Mouse (Mus musculus) midbrain, embryonic 12.5 days (tissue): ENCODE measurements around the gene Ankrd40. TPM values are rescaled to one million over a fixed set of nuclear protein-coding genes. Genes with fewer than 3 reads are reported as not detected.
A peak's percentile ranks its signal among the peaks of the same experiment; 100 is the strongest.

Experiments
- ATAC-seq: fragments of 200-750 bp; cut with Nextera tagmentation; 2 replicates; pipeline ENCODE4 v1.8.0; 2017; ENCODE audit warnings: low read depth, moderate TSS enrichment, moderate library complexity; ENCODE audit not compliant: low FRiP score
- H3K27ac ChIP-seq: fragments of 300-500 bp; sonication (generic); replicated peaks from 2 replicates; pipeline ENCODE4 v1.5.1; 2016; ENCODE audit warnings: mild to moderate bottlenecking
- H3K27me3 ChIP-seq: fragments of 300-500 bp; sonication (generic); 2 replicates; pipeline ENCODE4 v1.6.1; 2016; ENCODE audit warnings: mild to moderate bottlenecking
- H3K36me3 ChIP-seq: fragments of 300-500 bp; sonication (generic); 2 replicates; pipeline ENCODE4 v1.6.1; 2016
- H3K4me1 ChIP-seq: fragments of 300-500 bp; sonication (generic); 2 replicates; pipeline ENCODE4 v1.6.1; 2016
- H3K4me2 ChIP-seq: fragments of 300-500 bp; sonication (generic); replicated peaks from 2 replicates; pipeline ENCODE4 v1.6.1; 2016; ENCODE audit warnings: mild to moderate bottlenecking, moderate library complexity
- H3K4me3 ChIP-seq: fragments of 300-500 bp; sonication (generic); 2 replicates; pipeline ENCODE4 v1.5.1; 2016; ENCODE audit warnings: mild to moderate bottlenecking
- H3K9ac ChIP-seq: fragments of 300-500 bp; sonication (generic); replicated peaks from 2 replicates; pipeline ENCODE4 v1.6.1; 2016; ENCODE audit warnings: mild to moderate bottlenecking, moderate library complexity
- H3K9me3 ChIP-seq: fragments of 300-500 bp; sonication (generic); 2 replicates; pipeline ENCODE4 v1.6.1; 2016; ENCODE audit warnings: mild to moderate bottlenecking
- WGBS: fragments of 180-500 bp; shearing (Covaris S2); methylation state at CpG from one replicate; pipeline ENCODE4 v1.1.7; 2016; 5-methylcytosine and 5-hydroxymethylcytosine counted together
- polyA plus RNA-seq: library from polyadenylated mRNA; unstranded; fragments of >200 nt; fragmentation: Nextera tagmentation; extraction: Ambion mirVana; gene quantifications from 2 replicates; pipeline ENCODE4 v1.2.1, GENCODE M21; 2016

Ankrd40 gene
- polyA plus RNA-seq, 1 experiment from 2014 or later, result 19.7 TPM

- no peak overlapping the region for H3K4me3 ChIP-seq
- peak; percentile 58; the same call in 1 of the 2 replicates for ATAC-seq
- H3K4me1 ChIP-seq, result peaks cover 52% of the 10 kb centered on the region
- no peak overlapping the region for H3K4me2 ChIP-seq
- 7% methylated on average over 5 of the region's 5 CpGs for WGBS
- H3K36me3 ChIP-seq, result peaks cover 10% of the 10 kb centered on the region
- H3K9me3 ChIP-seq, result no peaks in the 10 kb centered on the region
- H3K27me3 ChIP-seq, result peaks cover 21% of the 10 kb centered on the region
- H3K27ac ChIP-seq, result peak overlapping the region; percentile 67
- no peak overlapping the region for H3K9ac ChIP-seq
Measured at GRCm38 (mm10) chr11:94343955-94344358, 16.2 kb downstream of the Ankrd40 start.

- ATAC-seq, result no peak
- Histone ChIP-seq H3K4me2 (no peak overlapping the region), H3K27ac (peak overlapping the region; percentile 67), H3K4me3 (no peak overlapping the region), H3K36me3 (peaks cover 5% of the 10 kb centered on the region; the same call in 1 of the 2 replicates), H3K27me3 (peaks cover 21% of the 10 kb centered on the region), H3K4me1 (peaks cover 52% of the 10 kb centered on the region), H3K9me3 (no peaks in the 10 kb centered on the region), H3K9ac (no peak overlapping the region)
- WGBS, result 77% methylated on average over 1 of the region's 1 CpGs
Measured at GRCm38 (mm10) chr11:94344470-94344869, 16.7 kb downstream of the Ankrd40 start.

- Histone ChIP-seq H3K9ac (no peak overlapping the region), H3K4me1 (peaks cover 41% of the 10 kb centered on the region), H3K4me2 (no peak overlapping the region), H3K27me3 (peaks cover 21% of the 10 kb centered on the region), H3K4me3 (no peak overlapping the region), H3K36me3 (no peaks in the 10 kb centered on the region), H3K9me3 (no peaks in the 10 kb centered on the region), H3K27ac (no peak overlapping the region)
- no peak for ATAC-seq
- WGBS, result 90% methylated on average over 10 of the region's 10 CpGs
Measured at GRCm38 (mm10) chr11:94345926-94346325, 18.1 kb downstream of the Ankrd40 start.

- Histone ChIP-seq H3K36me3 (no peaks in the 10 kb centered on the region), H3K27ac (no peak overlapping the region), H3K27me3 (peaks cover 21% of the 10 kb centered on the region), H3K4me2 (no peak overlapping the region), H3K9ac (no peak overlapping the region), H3K4me3 (no peak overlapping the region), H3K9me3 (no peaks in the 10 kb centered on the region), H3K4me1 (peaks cover 34% of the 10 kb centered on the region)
- 86% methylated on average over 3 of the region's 3 CpGs for WGBS
- ATAC-seq, result no peak
Measured at GRCm38 (mm10) chr11:94346611-94347010, 18.8 kb downstream of the Ankrd40 start.

- 86% methylated on average over 7 of the region's 7 CpGs for WGBS
Measured at GRCm38 (mm10) chr11:94347063-94347575, 19.3 kb downstream of the Ankrd40 start.

GRCm38 (mm10) chr11:94349839-94350238 is 22.0 kb downstream of the Ankrd40 start:
- Histone ChIP-seq H3K4me1 (0 out of 2 replicates have a peak, but pooled peaks cover 1% of the 10 kb centered on the region), H3K9ac (no peak overlapping the region), H3K4me3 (no peak overlapping the region), H3K4me2 (no peak overlapping the region), H3K36me3 (no peaks in the 10 kb centered on the region), H3K9me3 (no peaks in the 10 kb centered on the region), H3K27me3 (peaks cover 21% of the 10 kb centered on the region), H3K27ac (no peak overlapping the region)
- WGBS, result 85% methylated on average over 2 of the region's 2 CpGs
- ATAC-seq, result no peak

More at GRCm38 (mm10) chr11:94347063-94347575, 19.3 kb downstream of the Ankrd40 start:
- ATAC-seq, result no peak
- Histone ChIP-seq H3K9me3 (no peaks in the 10 kb centered on the region), H3K27me3 (peaks cover 21% of the 10 kb centered on the region), H3K36me3 (no peaks in the 10 kb centered on the region), H3K9ac (no peak overlapping the region), H3K27ac (no peak overlapping the region), H3K4me2 (no peak overlapping the region), H3K4me1 (peaks cover 29% of the 10 kb centered on the region), H3K4me3 (no peak overlapping the region)

GRCm38 (mm10) chr11:94350337-94350736 is 22.5 kb downstream of the Ankrd40 start:
- ATAC-seq, result no peak
- H3K4me3 ChIP-seq, result no peak overlapping the region
- 75% methylated on average over 1 of the region's 1 CpGs for WGBS
- no peaks in the 10 kb centered on the region for H3K4me1 ChIP-seq
- H3K27me3 ChIP-seq, result peaks cover 18% of the 10 kb centered on the region
- no peak overlapping the region for H3K4me2 ChIP-seq
- no peak overlapping the region for H3K9ac ChIP-seq
- H3K36me3 ChIP-seq, result no peaks in the 10 kb centered on the region
- no peak overlapping the region for H3K27ac ChIP-seq
- no peaks in the 10 kb centered on the region for H3K9me3 ChIP-seq

- H3K4me2 ChIP-seq, result no peak overlapping the region
- H3K27ac ChIP-seq, result no peak overlapping the region
- H3K36me3 ChIP-seq, result no peaks in the 10 kb centered on the region
- peaks cover 14% of the 10 kb centered on the region for H3K27me3 ChIP-seq
- no peak overlapping the region for H3K9ac ChIP-seq
- 49% methylated on average over 3 of the region's 3 CpGs for WGBS
- no peaks in the 10 kb centered on the region for H3K9me3 ChIP-seq
- no peak overlapping the region for H3K4me3 ChIP-seq
- H3K4me1 ChIP-seq, result no peaks in the 10 kb centered on the region
- ATAC-seq, result no peak
Measured at GRCm38 (mm10) chr11:94351094-94351493, 23.3 kb downstream of the Ankrd40 start.

GRCm38 (mm10) chr11:94355521-94356217 is 27.9 kb downstream of the Ankrd40 start:
- Histone ChIP-seq H3K4me1 (no peaks in the 10 kb centered on the region), H3K27ac (no peak overlapping the region), H3K4me2 (no peak overlapping the region), H3K9me3 (no peaks in the 10 kb centered on the region), H3K36me3 (no peaks in the 10 kb centered on the region), H3K9ac (no peak overlapping the region), H3K27me3 (peaks cover 4% of the 10 kb centered on the region; the same call in 1 of the 2 replicates), H3K4me3 (no peak overlapping the region)
- no peak for ATAC-seq
- WGBS, result 91% methylated on average over 9 of the region's 9 CpGs

GRCm38 (mm10) chr11:94359168-94359567 is 31.4 kb downstream of the Ankrd40 start:
- ATAC-seq, result no peak
- no peak overlapping the region for H3K9ac ChIP-seq
- no peaks in the 10 kb centered on the region for H3K27me3 ChIP-seq
- H3K4me2 ChIP-seq, result no peak overlapping the region
- no peaks in the 10 kb centered on the region for H3K4me1 ChIP-seq
- no peaks in the 10 kb centered on the region for H3K36me3 ChIP-seq
- no peaks in the 10 kb centered on the region for H3K9me3 ChIP-seq
- no peak overlapping the region for H3K27ac ChIP-seq
- no peak overlapping the region for H3K4me3 ChIP-seq
- WGBS, result 96% methylated on average over 12 of the region's 12 CpGs

GRCm38 (mm10) chr11:94361166-94361870 is 33.5 kb downstream of the Ankrd40 start:
- Histone ChIP-seq H3K4me3 (no peak overlapping the region), H3K4me1 (no peaks in the 10 kb centered on the region), H3K4me2 (no peak overlapping the region), H3K27me3 (no peaks in the 10 kb centered on the region; the same call in 1 of the 2 replicates), H3K9ac (no peak overlapping the region), H3K9me3 (peaks cover 3% of the 10 kb centered on the region; the same call in 1 of the 2 replicates), H3K27ac (no peak overlapping the region), H3K36me3 (no peaks in the 10 kb centered on the region)
- 96% methylated on average over 14 of the region's 14 CpGs for WGBS
- no peak for ATAC-seq

GRCm38 (mm10) chr11:94362101-94362500 is 34.3 kb downstream of the Ankrd40 start:
- H3K4me2 ChIP-seq, result no peak overlapping the region
- no peaks in the 10 kb centered on the region for H3K36me3 ChIP-seq
- H3K27me3 ChIP-seq, result no peaks in the 10 kb centered on the region; the same call in 1 of the 2 replicates
- ATAC-seq, result no peak
- no peak overlapping the region for H3K4me3 ChIP-seq
- no peak overlapping the region for H3K27ac ChIP-seq
- WGBS, result 93% methylated on average over 5 of the region's 5 CpGs
- no peaks in the 10 kb centered on the region for H3K4me1 ChIP-seq
- H3K9ac ChIP-seq, result no peak overlapping the region
- H3K9me3 ChIP-seq, result peaks cover 3% of the 10 kb centered on the region; the same call in 1 of the 2 replicates
